Mouse (Mus musculus): Measurements from ENCODE around the gene Zfp646.
A peak's percentile ranks its signal among the peaks of the same experiment; 100 is the strongest.

The Zfp646 gene

DNA sequence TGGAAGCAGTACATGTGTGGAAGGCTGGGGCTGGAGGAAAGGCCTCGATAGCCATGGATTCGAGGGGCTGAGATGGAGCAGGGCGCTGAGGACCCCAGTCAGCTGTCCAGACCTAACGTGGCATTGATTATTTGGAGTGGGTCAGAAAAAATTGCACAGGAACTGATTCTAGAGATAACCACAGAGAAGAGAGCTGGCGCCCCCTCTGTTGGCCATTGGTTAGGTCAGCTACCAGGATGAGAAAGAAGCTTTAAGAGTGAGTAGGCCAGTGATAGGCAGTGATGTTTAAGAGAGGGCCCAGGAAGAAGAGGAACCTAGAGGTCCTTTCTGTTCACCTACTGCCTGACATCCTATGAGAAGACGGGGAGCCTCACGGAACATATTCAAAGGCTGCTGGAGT, 43.3 kb downstream of the Zfp646 start:
- DNase-seq (ENCODE audit: low spot score in 2 of 2): no peak

GRCm38 (mm10) chr7:127921516-127921915, 45.5 kb downstream of the Zfp646 start:
- DNase-seq (ENCODE audit: low spot score in 2 of 2): no peak

DNA sequence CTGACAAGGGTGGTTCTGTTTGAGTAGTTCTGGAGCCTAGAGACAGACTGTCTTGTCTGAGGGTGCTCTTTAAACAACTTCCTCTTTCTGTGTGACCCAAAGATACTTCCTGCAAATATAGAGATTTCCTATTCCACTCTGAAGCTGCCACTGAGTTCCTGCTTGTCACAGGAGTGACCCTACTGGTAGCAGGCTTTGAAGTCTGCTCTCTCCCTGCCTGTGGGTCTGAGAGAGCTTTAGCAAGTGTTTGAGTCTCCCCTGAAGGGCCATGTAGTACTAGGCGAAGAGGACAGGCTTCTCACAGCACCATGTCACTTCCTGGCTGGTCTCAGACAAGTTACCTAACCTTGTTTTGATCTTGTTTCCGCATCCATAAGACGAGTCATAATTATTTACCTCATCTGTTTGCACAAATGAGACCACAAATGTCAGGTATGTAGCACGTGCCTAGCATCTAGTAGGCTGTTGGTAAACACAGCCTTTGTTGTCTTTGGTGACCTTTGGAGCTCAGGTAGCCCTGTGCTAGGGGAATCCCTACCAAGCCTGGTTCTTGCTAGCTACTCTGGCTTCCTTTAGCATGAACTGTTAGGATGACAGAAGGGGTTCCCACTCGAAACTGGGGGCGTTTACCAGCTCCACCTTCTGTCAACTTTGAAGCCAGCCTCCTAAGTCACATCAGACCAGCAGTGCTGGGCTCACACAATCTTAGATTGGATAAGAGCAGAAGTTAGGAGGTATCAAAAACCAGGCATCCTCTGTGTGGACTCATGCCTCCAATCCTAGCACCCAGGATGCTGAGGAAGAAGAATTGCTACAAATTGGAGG, 46.6 kb downstream of the Zfp646 start:
- no peak for DNase-seq (ENCODE audit: low spot score in 2 of 2)

- no peak for DNase-seq (ENCODE audit: low spot score in 2 of 2)
Measured at GRCm38 (mm10) chr7:127923714-127924113, 47.7 kb downstream of the Zfp646 start.

DNA sequence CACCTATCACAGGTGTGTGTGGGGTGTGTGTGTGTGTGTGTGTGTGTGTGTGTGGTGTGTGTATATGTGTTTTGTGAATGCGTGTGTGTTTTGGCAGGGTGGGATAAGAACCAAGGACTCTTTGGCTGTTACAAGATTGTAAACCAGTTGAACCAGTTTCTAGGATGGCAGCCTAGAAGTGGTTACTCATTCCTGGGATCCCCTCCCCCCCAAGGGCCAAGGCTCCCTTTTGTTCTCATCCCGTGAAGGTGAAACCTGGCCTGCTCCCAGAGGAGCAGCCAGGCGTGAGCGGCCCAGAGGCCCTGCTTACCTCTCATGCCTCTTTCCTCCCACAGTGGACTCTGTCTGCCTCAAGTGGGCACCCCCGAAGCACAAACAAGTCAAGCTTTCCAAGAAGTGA, 49.2 kb downstream of the Zfp646 start:
- no peak for DNase-seq (ENCODE audit: low spot score in 2 of 2)

GRCm38 (mm10) chr7:127926066-127926465, 50.0 kb downstream of the Zfp646 start:
- no peak for DNase-seq (ENCODE audit: low spot score in 2 of 2)

DNA sequence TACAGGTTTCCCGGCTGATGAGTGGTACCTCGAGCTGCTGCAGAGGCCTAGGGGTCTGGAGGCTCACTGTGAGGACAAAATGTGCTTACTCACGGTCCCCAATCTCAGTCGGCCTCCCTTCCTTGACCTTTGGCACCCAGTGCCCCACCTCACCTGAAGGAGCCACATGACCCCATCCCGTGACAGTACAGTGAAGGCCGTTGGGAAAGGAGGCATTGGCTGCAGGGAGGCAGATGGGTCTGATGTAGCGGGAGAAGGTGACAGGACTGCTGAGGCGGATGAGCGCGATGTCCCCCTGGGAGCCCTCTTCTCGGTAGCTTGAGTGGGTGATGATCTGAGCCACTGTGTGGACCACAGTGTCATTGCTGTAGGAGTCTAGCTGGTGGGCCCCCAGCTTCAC, 50.8 kb downstream of the Zfp646 start:
- no peak for DNase-seq (ENCODE audit: low spot score in 2 of 2)

- DNase-seq (ENCODE audit: low spot score in 2 of 2): no peak
Measured at GRCm38 (mm10) chr7:127927726-127928125, 51.7 kb downstream of the Zfp646 start.

DNA sequence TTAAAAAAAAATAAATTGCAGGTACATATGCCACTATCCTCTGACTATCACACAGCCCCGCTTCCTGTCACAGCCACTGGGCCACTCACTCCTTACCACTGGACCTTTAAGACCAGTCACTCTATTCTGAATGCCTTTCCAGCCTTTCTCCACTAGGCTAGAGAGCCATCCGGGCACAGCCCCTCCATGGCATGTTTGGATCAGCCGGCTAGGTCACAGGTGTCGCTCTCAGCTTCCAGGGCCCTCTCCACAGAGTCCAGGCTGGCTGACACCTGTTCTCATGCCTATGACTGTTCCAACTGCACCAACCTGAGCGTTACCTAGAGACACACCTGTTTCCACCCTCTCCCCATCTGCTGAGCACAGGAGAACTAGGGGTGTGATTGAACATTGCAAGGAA, 52.6 kb downstream of the Zfp646 start:
- DNase-seq (ENCODE audit: low spot score in 2 of 2): no peak

DNA sequence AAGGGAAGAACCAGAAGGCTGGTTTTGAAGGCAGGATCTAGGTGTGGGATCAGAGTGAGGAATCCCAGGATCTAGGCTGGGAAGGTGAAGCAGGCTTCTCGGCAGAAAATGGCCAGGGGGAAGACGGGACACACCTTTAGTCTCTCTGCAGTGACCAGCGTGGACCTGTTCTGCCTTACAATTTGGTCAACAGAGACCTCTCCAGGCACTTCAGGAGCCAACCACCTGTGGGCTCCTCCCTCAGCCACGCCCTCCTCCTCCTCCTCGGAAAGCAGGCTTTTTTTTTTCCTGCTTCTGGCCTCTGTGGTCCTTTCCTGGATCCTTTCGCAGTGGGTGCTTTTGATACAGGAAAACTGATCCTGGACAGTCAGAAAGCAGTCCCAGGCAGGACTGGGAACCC, 53.9 kb downstream of the Zfp646 start, which contains the start of gene Prss8:
Prss8 (minus strand) TSS at position 182 of the 400 bp plus-strand sequence.
- DNase-seq (ENCODE audit: low spot score in 2 of 2): no peak

- DNase-seq (ENCODE audit: low spot score in 2 of 2): no peak
Measured at GRCm38 (mm10) chr7:127930636-127931035, 54.6 kb downstream of the Zfp646 start.

DNA sequence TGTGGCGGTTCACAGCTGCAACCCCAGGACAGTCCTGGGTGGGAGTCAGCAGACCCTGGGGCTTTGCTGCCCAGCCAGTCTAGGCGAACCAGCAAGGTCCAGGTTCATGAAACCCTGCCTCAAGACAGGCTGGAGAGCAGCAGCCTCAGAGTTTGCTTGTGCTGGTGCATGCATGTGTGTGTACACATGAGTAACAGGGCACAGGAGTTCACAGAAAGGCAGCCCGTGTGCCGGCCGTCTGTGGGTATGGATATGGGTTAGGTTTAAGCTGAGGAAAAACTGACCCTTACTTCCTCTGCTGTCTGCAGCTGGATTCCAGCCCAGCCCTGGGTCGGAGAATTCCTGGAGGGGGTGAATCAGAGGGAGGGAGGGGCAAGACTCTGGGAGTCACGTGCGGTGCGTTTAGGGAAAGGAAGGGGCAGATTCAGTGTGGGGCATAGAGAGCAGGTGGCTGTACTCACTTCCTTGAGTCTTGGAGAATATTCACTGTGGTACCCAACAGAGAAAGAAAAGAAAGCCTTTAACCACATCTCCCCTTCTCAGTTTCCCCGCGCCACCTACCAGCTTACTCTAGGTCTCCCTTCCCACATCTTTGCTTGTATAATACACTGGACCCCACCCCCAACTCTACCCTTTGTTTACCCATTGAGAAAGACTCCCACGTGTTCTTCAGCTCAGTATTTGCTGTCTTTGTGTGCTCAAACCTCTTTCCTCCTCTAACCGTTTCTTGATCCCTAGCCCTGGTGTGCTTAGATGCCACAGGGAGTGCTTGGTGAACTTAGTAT, 55.5 kb downstream of the Zfp646 start:
- no peak for DNase-seq (ENCODE audit: low spot score in 2 of 2)

GRCm38 (mm10) chr7:127932273-127933031, 56.4 kb downstream of the Zfp646 start:
- DNase-seq (ENCODE audit: low spot score in 2 of 2): no peak

DNA sequence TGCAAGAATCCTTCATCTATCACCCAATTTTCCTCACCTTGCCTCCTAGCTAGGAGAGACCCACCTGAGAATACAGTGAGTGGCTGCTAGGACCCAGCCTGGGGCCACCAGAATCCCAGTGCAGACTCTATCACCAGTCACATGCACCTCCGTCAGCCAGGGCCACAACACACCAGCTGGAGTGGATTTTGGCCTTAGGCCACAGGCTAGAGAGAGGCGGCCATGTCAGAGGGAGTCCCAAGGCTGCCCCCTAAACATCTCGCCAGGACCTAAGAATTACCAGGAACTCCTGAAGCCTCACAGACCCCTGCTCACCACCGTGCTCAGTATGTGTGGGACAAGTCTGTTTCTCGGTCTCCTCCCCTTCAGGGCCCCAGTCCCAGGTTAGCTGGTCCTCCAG, 58.1 kb downstream of the Zfp646 start:
- DNase-seq (ENCODE audit: low spot score in 2 of 2): no peak

DNA sequence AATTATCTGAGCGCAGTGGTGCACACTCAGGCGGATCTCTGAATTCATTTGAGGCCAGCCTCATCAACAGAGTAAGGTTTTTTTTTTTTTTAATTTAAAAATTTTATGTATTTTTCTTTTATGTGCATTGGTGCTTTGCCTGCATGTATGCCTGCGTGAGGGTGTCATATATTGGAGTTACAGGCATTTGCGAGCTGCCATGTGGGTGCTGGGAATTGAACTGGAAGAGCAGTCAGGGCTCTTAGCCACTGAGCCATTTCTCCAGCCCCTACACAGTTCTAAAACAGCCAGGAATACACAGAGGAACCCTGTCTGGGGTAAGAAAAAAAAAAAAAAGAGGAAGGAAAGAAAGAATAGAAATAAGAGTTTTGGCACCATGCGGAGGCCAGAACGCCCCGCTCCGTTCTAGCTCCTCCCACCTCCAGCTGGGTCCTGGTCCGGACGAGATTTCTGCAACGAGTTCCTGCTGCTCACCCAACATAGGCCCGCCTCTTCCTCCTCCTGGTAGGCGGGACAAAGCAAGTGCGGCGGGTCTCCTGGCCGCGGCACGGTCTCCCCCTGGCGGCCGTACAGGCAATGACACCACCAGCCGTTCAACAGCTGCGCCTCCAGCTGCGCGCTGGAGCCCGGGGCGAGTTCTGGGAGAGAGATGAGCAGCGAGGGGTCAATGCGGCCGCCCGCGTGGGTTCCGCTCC, 59.2 kb downstream of the Zfp646 start:
- peak; percentile 92 to 97 for DNase-seq (ENCODE audit: low spot score in 2 of 2)

Measured in thymus, postnatal 10 days (tissue).